Mouse (Mus musculus) spleen, embryonic (tissue): ENCODE measurements at regions not wholly inside any gene's neighbourhood (a gene's known extent, or its start where the extent isn't known, plus 50 kb on each side); places are given as distances from the start of the nearest gene placed in this dataset.

Experiments used
- CTCF ChIA-PET: fragments of 350-600 bp; sonication (Branson Sonifier 250); formaldehyde crosslinking; loops from one replicate; lab custom pipeline; 2022; lab: Charles Lee

GRCm38 (mm10) chr5:111829891-111830290, 96.2 kb downstream of the Gm26897 start:
- CTCF ChIA-PET: no interaction called here

- CTCF ChIA-PET: no interaction called here
Measured at GRCm38 (mm10) chr5:111835737-111836667, 102.3 kb downstream of the Gm26897 start.

- CTCF ChIA-PET: no interaction called here
Measured at GRCm38 (mm10) chr5:111836668-111837234, 103.0 kb downstream of the Gm26897 start.

- CTCF ChIA-PET: no interaction called here
Measured at GRCm38 (mm10) chr5:111842461-111842860, 108.7 kb downstream of the Gm26897 start.

- CTCF ChIA-PET: interaction anchor here (0.7 kb wide), 1 partner anchor 89 kb away, joined by 3 read pairs; no protein-coding TSS in a partner anchor
Measured at GRCm38 (mm10) chr5:111843622-111844239, 110.0 kb downstream of the Gm26897 start.

GRCm38 (mm10) chr5:111844528-111844927, 110.8 kb downstream of the Gm26897 start:
- CTCF ChIA-PET: no interaction called here

GRCm38 (mm10) chr5:111848917-111849316, 115.2 kb downstream of the Gm26897 start:
- CTCF ChIA-PET: interaction anchor here (0.5 kb wide), 1 partner anchor 1034 kb away, joined by 5 read pairs; no protein-coding TSS in a partner anchor

- CTCF ChIA-PET: no interaction called here
Measured at GRCm38 (mm10) chr5:111852682-111853081, 119.0 kb downstream of the Gm26897 start.

GRCm38 (mm10) chr5:111855366-111855765, 121.6 kb downstream of the Gm26897 start:
- CTCF ChIA-PET: no interaction called here

GRCm38 (mm10) chr5:111857200-111857599, 123.5 kb downstream of the Gm26897 start:
- CTCF ChIA-PET: no interaction called here

- CTCF ChIA-PET: no interaction called here
Measured at GRCm38 (mm10) chr5:111860436-111860835, 126.7 kb downstream of the Gm26897 start.

GRCm38 (mm10) chr5:111862331-111862730, 128.6 kb downstream of the Gm26897 start:
- CTCF ChIA-PET: no interaction called here

GRCm38 (mm10) chr5:111863922-111864321, 130.2 kb downstream of the Gm26897 start:
- CTCF ChIA-PET: no interaction called here

- CTCF ChIA-PET: no interaction called here
Measured at GRCm38 (mm10) chr5:111864606-111865005, 130.9 kb downstream of the Gm26897 start.

GRCm38 (mm10) chr5:111869011-111869410, 135.3 kb downstream of the Gm26897 start:
- CTCF ChIA-PET: no interaction called here

- CTCF ChIA-PET: no interaction called here
Measured at GRCm38 (mm10) chr5:111877165-111877793, 143.6 kb downstream of the Gm26897 start.

GRCm38 (mm10) chr5:111879044-111879443, 145.3 kb downstream of the Gm26897 start:
- CTCF ChIA-PET: no interaction called here

- CTCF ChIA-PET: no interaction called here
Measured at GRCm38 (mm10) chr5:111880268-111880667, 146.5 kb downstream of the Gm26897 start.

- CTCF ChIA-PET: no interaction called here
Measured at GRCm38 (mm10) chr5:111881517-111881916, 147.8 kb downstream of the Gm26897 start.

- CTCF ChIA-PET: no interaction called here
Measured at GRCm38 (mm10) chr5:111887281-111887680, 153.6 kb downstream of the Gm26897 start.

GRCm38 (mm10) chr5:111890800-111891199, 157.1 kb downstream of the Gm26897 start:
- CTCF ChIA-PET: no interaction called here

GRCm38 (mm10) chr5:111891261-111891693, 157.6 kb downstream of the Gm26897 start:
- CTCF ChIA-PET: no interaction called here
